In genomic region chr17:29796787-29797186, GRCm38 (mm10) we compare ENCODE assay signal across 9 mouse cellular contexts.
DNase-seq lines count a peak whose midpoint lies in the region; ATAC-seq and TF ChIP-seq lines count a peak whose summit lies in the region.
"Had no signal": no experiment of that assay in that cellular context is flagged by ENCODE, and none has a peak within 500 bp of the region (broad histone marks: within the 10 kb centered on the region; RNA-seq: fewer than 3 reads in every experiment).

No protein-coding gene starts in this region.

- peak; percentile 43 for TF ChIP-seq CTCF in liver, postnatal 0 days (IDR thresholded peaks at IDR 0.05; ENCODE audit: low read depth)
- TF ChIP-seq CTCF in hindbrain, postnatal 0 days (IDR thresholded peaks at IDR 0.05; ENCODE audit: low read depth) = peak; percentile 55

- DNase-seq in liver, postnatal 0 days = no peak
- no peak for DNase-seq in liver, embryonic 11.5 days (ENCODE audit: low spot score)
- DNase-seq in ES-CJ7 (ENCODE audit: low read depth, low spot score) = peak; percentile 57
- no peak for DNase-seq in hindbrain, postnatal 0 days (ENCODE audit: low spot score)
- no peak for DNase-seq in adrenal gland, postnatal 36 days
- no peak for DNase-seq in urinary bladder, postnatal 10 days (ENCODE audit: low spot score)

- H3K4me2 ChIP-seq in forebrain, embryonic 12.5 days = no peak overlapping the region
- H3K4me2 ChIP-seq in forebrain, embryonic 16.5 days (ENCODE audit: low read length) = no peak overlapping the region
- H3K4me2 ChIP-seq in liver, postnatal 0 days (ENCODE audit: low read depth, low read length) = no peak overlapping the region
- no peak overlapping the region for H3K4me2 ChIP-seq in liver, embryonic 11.5 days
- H3K4me2 ChIP-seq in hindbrain, postnatal 0 days (ENCODE audit: low read depth, low read length) = no peak overlapping the region
- H3K4me2 ChIP-seq: limb, embryonic 13.5 days had no signal

- no peaks in the 10 kb centered on the region for H3K36me3 ChIP-seq in forebrain, embryonic 12.5 days (replicated peaks)
- no peaks in the 10 kb centered on the region for H3K36me3 ChIP-seq in forebrain, embryonic 16.5 days (ENCODE audit: control insufficient read depth, insufficient read depth)
- H3K36me3 ChIP-seq in liver, postnatal 0 days (replicated peaks; ENCODE audit: insufficient read depth, low read length) = no peaks in the 10 kb centered on the region
- H3K36me3 ChIP-seq in liver, embryonic 11.5 days (ENCODE audit: control insufficient read depth, insufficient read depth, low read length) = no peaks in the 10 kb centered on the region
- H3K36me3 ChIP-seq in hindbrain, postnatal 0 days (ENCODE audit: insufficient read depth, low read length) = no peaks in the 10 kb centered on the region
- H3K36me3 ChIP-seq: limb, embryonic 13.5 days had no signal

- no peaks in the 10 kb centered on the region for H3K9me3 ChIP-seq in forebrain, embryonic 12.5 days
- H3K9me3 ChIP-seq in forebrain, embryonic 16.5 days (ENCODE audit: control insufficient read depth, low read length) = no peaks in the 10 kb centered on the region
- H3K9me3 ChIP-seq in liver, postnatal 0 days (ENCODE audit: low read length) = no peaks in the 10 kb centered on the region
- no peaks in the 10 kb centered on the region for H3K9me3 ChIP-seq in liver, embryonic 11.5 days (ENCODE audit: control insufficient read depth, low read length)
- H3K9me3 ChIP-seq in hindbrain, postnatal 0 days (ENCODE audit: low read length) = no peaks in the 10 kb centered on the region
- H3K9me3 ChIP-seq: limb, embryonic 13.5 days had no signal

- no peak overlapping the region for H3K4me3 ChIP-seq in forebrain, embryonic 12.5 days (replicated peaks)
- no peak overlapping the region for H3K4me3 ChIP-seq in forebrain, embryonic 16.5 days (replicated peaks; ENCODE audit: low read length)
- no peak overlapping the region for H3K4me3 ChIP-seq in liver, postnatal 0 days (ENCODE audit: low read depth, low read length)
- no peak overlapping the region for H3K4me3 ChIP-seq in liver, embryonic 11.5 days (ENCODE audit: low read depth, low read length)
- no peak overlapping the region for H3K4me3 ChIP-seq in hindbrain, postnatal 0 days (ENCODE audit: low read length)
- H3K4me3 ChIP-seq: limb, embryonic 13.5 days had no signal

- H3K27ac ChIP-seq in forebrain, embryonic 12.5 days = peak overlapping the region; percentile 21; the same call in 1 of the 2 replicates
- no peak overlapping the region for H3K27ac ChIP-seq in forebrain, embryonic 16.5 days (ENCODE audit: low read length)
- H3K27ac ChIP-seq in liver, postnatal 0 days (ENCODE audit: low read depth) = no peak overlapping the region
- no peak overlapping the region for H3K27ac ChIP-seq in liver, embryonic 11.5 days (ENCODE audit: low read depth, low read length)
- H3K27ac ChIP-seq in hindbrain, postnatal 0 days = peak overlapping the region; percentile 81; the same call in 1 of the 2 replicates
- H3K27ac ChIP-seq: limb, embryonic 13.5 days had no signal

- H3K9ac ChIP-seq in forebrain, embryonic 12.5 days = no peak overlapping the region
- no peak overlapping the region for H3K9ac ChIP-seq in forebrain, embryonic 16.5 days (replicated peaks; ENCODE audit: low read depth, low read length)
- H3K9ac ChIP-seq in liver, postnatal 0 days (replicated peaks) = no peak overlapping the region
- H3K9ac ChIP-seq in liver, embryonic 11.5 days (ENCODE audit: low read depth, low read length) = no peak overlapping the region
- H3K9ac ChIP-seq in hindbrain, postnatal 0 days (replicated peaks; ENCODE audit: low read length) = no peak overlapping the region
- H3K9ac ChIP-seq: limb, embryonic 13.5 days had no signal

- TF ChIP-seq EP300 in liver, postnatal 0 days (IDR thresholded peaks at IDR 0.05; ENCODE audit: low read depth) = no peak

- WGBS in forebrain, embryonic 12.5 days = 49% methylated on average over 9 of the region's 9 CpGs
- WGBS in forebrain, embryonic 16.5 days = 48% methylated on average over 9 of the region's 9 CpGs
- WGBS in liver, postnatal 0 days (ENCODE audit: insufficient replicate concordance) = 26% methylated on average over 9 of the region's 9 CpGs
- 29% methylated on average over 9 of the region's 9 CpGs for WGBS in liver, embryonic 11.5 days
- WGBS in hindbrain, postnatal 0 days = 46% methylated on average over 9 of the region's 9 CpGs

- no peak for ATAC-seq in forebrain, embryonic 12.5 days (ENCODE audit: low FRiP score)
- ATAC-seq in forebrain, embryonic 16.5 days = no peak
- ATAC-seq in liver, postnatal 0 days = no peak
- no peak for ATAC-seq in liver, embryonic 11.5 days (replicated peaks; ENCODE audit: low FRiP score)
- ATAC-seq in hindbrain, postnatal 0 days = no peak

- H3K4me1 ChIP-seq in forebrain, embryonic 12.5 days = peaks cover 37% of the 10 kb centered on the region
- peaks cover 42% of the 10 kb centered on the region for H3K4me1 ChIP-seq in forebrain, embryonic 16.5 days (replicated peaks; ENCODE audit: control insufficient read depth, insufficient read depth, low read length)
- no peaks in the 10 kb centered on the region for H3K4me1 ChIP-seq in liver, postnatal 0 days (ENCODE audit: insufficient read depth)
- H3K4me1 ChIP-seq in liver, embryonic 11.5 days (replicated peaks; ENCODE audit: control insufficient read depth, insufficient read depth, low read length) = peaks cover 12% of the 10 kb centered on the region
- peaks cover 16% of the 10 kb centered on the region for H3K4me1 ChIP-seq in hindbrain, postnatal 0 days (ENCODE audit: insufficient read depth, low read length)

- peaks cover 19% of the 10 kb centered on the region; the same call in 1 of the 2 replicates for H3K27me3 ChIP-seq in forebrain, embryonic 12.5 days
- H3K27me3 ChIP-seq in forebrain, embryonic 16.5 days (replicated peaks; ENCODE audit: control insufficient read depth, insufficient read depth, low read length) = no peaks in the 10 kb centered on the region
- H3K27me3 ChIP-seq in liver, postnatal 0 days (ENCODE audit: insufficient read depth, low read length) = peaks cover 14% of the 10 kb centered on the region; the same call in 1 of the 2 replicates
- peaks cover 13% of the 10 kb centered on the region for H3K27me3 ChIP-seq in liver, embryonic 11.5 days (replicated peaks; ENCODE audit: control insufficient read depth, insufficient read depth, low read length)
- H3K27me3 ChIP-seq in hindbrain, postnatal 0 days (ENCODE audit: insufficient read depth, low read length) = no peaks in the 10 kb centered on the region
- H3K27me3 ChIP-seq: limb, embryonic 13.5 days had no signal

Comparison
In these comparisons a context has a peak if more than half of its experiments do, and no peak if none do; other contexts are left out.
1. H3K27ac ChIP-seq: peak in forebrain, embryonic 12.5 days (single experiment) and hindbrain, postnatal 0 days (single experiment); none in forebrain, embryonic 16.5 days (single experiment), liver, postnatal 0 days (single experiment) and liver, embryonic 11.5 days (single experiment).